Mouse (Mus musculus): Measurements from ENCODE around the gene Gm21915. TPM values are rescaled to one million over a fixed set of nuclear protein-coding genes. Genes with fewer than 3 reads are reported as not detected.
A peak's percentile ranks its signal among the peaks of the same experiment; 100 is the strongest.

The Gm21915 gene
- polyA plus RNA-seq, 1 experiment = not detected

DNA sequence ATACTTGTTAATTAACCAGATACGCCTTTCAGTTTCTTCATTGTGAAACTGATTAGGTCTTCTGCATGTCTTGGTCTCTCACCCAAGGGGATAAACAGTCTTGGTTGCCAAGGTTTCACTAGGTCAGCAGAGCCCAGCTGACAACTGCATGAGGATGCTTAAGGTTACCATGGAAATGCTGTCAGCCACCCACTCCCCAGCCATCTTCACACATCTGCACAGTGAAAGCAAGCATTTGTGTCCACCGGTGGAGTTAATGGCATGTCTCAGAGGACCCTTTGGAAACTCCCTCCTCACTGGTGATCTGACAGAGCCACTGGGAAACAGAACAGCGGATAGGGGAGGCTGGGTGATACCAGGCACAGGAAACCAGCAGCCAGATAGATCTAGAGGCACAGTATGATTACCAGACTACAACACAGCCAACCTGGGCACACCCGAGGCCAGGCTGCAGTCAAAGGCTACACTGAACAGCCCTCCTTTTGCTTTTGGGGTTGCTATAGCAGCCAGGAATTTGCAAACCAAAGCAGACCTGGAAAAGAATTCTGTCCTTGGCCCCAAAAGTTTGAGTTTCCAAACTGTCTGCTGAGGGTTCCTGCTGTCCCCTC lies 1.0 kb downstream of the Gm21915 start:
- H3K27ac ChIP-seq (ENCODE audit: insufficient read depth, low read depth, low read length) = no peak overlapping the region
- 48% methylated on average over 4 of the region's 4 CpGs for WGBS
- no peak for TF ChIP-seq CTCF (conservative IDR thresholded peaks at IDR 0.05; ENCODE audit: insufficient read depth, insufficient read length, low read depth, low read length)
- H3K4me3 ChIP-seq (ENCODE audit: insufficient read depth, low read depth, low read length) = no peak overlapping the region
- no peaks in the 10 kb centered on the region for H3K4me1 ChIP-seq (ENCODE audit: control insufficient read depth, insufficient read depth, low read length)
- DNase-seq = no peak
- H3K36me3 ChIP-seq (ENCODE audit: control insufficient read depth, insufficient read depth, low read length) = no peaks in the 10 kb centered on the region
- no peaks in the 10 kb centered on the region for H3K27me3 ChIP-seq (replicated peaks; ENCODE audit: control insufficient read depth, insufficient read depth, low read length)

DNA sequence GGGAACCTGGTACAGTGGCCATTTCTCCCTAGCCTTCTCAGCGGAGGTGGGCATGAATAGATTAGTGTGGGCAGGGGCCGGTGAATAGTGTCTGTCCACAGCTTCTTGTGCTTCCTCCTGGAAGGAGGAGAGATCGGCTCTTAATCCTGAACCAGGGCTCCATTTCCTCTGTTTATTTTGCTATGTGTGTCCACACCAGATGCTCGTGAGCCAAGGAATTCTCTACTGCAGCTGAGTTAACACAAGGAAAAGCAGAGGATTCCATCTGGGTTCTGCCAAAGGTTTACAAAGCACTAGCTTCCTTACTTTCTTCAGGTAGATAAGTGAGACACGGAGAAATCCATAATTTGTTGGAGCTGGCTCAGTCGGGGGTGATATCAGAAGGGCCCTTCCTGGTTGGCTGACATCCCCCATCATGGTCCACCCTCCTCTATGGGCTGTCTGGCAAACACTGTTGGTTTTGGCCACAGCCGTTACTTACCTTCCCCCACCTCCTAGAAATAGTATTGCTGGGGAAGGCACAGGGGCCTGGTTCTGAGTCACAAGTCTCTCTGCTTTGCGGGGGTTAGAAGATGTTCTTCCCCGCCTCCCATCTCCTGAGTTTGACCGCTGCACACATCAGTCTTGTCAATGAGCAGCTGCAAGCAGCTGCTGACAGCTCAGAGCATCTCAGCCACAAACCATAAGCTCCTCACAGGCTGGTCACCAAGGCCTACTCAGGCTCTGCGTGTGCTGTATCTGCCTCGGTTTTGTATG lies 5.0 kb downstream of the Gm21915 start:
- DNase-seq = peak; percentile 13
- H3K36me3 ChIP-seq (ENCODE audit: control insufficient read depth, insufficient read depth, low read length) = no peaks in the 10 kb centered on the region
- 65% methylated on average over 12 of the region's 12 CpGs for WGBS
- no peaks in the 10 kb centered on the region for H3K4me1 ChIP-seq (ENCODE audit: control insufficient read depth, insufficient read depth, low read length)
- H3K27ac ChIP-seq (ENCODE audit: insufficient read depth, low read depth, low read length) = no peak overlapping the region
- no peak for TF ChIP-seq POLR2A (IDR thresholded peaks at IDR 0.05; ENCODE audit: low read depth, low read length)
- TF ChIP-seq CTCF (conservative IDR thresholded peaks at IDR 0.05; ENCODE audit: insufficient read depth, insufficient read length, low read depth, low read length) = no peak
- H3K27me3 ChIP-seq (replicated peaks; ENCODE audit: control insufficient read depth, insufficient read depth, low read length) = no peaks in the 10 kb centered on the region
- no peak overlapping the region for H3K4me3 ChIP-seq (ENCODE audit: insufficient read depth, low read depth, low read length)

DNA sequence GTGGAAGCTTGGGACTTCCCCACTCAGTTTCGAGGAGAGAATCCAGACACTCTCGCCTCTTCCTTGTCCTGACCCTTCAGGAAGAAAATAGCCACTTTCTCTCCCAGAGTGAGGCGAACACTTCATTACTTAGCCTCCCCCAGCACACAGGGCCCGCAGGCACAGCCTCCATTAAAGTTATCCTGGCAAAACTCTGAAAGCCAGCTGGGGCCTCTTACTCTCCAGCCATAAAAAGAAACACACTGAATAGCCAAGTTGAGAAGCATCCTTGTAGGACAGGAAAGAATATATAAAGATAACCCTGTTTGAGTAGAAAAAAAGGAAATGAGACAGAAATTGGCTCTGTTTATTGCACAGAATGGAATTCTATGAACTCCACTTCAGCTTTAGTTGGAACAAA lies 8.2 kb downstream of the Gm21915 start:
- Histone ChIP-seq H3K36me3 (ENCODE audit: control insufficient read depth, insufficient read depth, low read length) (no peaks in the 10 kb centered on the region), H3K27ac (ENCODE audit: insufficient read depth, low read depth, low read length) (no peak overlapping the region), H3K4me3 (ENCODE audit: insufficient read depth, low read depth, low read length) (no peak overlapping the region), H3K4me1 (ENCODE audit: control insufficient read depth, insufficient read depth, low read length) (no peaks in the 10 kb centered on the region), H3K27me3 (replicated peaks; ENCODE audit: control insufficient read depth, insufficient read depth, low read length) (no peaks in the 10 kb centered on the region)
- no peak for DNase-seq
- no peak for TF ChIP-seq POLR2A (IDR thresholded peaks at IDR 0.05; ENCODE audit: low read depth, low read length)
- no peak for TF ChIP-seq CTCF (conservative IDR thresholded peaks at IDR 0.05; ENCODE audit: insufficient read depth, insufficient read length, low read depth, low read length)
- 78% methylated on average over 4 of the region's 4 CpGs for WGBS

DNA sequence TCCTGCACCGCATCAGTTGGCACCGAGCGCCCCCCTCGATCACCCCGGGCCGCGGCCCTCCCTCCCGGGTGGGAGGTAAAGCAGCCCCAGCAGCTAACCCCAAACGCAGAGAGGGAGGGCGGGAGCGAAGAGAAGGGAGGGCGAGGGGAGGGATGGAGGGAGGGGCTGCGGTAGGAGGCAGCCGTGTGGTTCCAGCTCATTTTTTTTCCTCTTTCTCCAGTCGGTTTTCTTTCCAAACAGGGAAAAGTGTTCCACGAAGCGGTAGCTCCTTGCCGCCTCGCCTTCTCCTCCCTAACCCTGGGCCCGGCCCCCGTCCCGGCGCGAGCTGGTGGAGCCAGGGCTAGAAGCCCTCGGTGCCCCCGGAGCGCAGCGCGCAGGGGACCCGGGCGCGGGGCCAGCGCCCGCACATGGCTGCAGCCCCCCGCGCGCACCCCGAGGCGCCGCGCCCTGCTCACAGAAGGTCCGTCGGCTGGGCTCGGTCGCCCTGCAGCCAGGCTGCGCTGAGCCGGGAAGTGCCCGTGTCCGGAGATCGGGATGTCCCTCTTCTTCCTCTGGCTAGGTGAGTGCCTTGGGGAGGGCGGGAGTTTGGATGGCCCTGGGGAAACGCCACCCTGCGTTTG lies 15.5 kb downstream of the Gm21915 start, which contains the start of gene Clmp:
Clmp (plus strand) TSS at position 162 of the 620 bp plus-strand sequence.
- no peak for DNase-seq
- no peaks in the 10 kb centered on the region for H3K36me3 ChIP-seq (ENCODE audit: control insufficient read depth, insufficient read depth, low read length)
- TF ChIP-seq POLR2A (IDR thresholded peaks at IDR 0.05; ENCODE audit: low read depth, low read length) (no peak), CTCF (conservative IDR thresholded peaks at IDR 0.05; ENCODE audit: insufficient read depth, insufficient read length, low read depth, low read length) (no peak)
- no peaks in the 10 kb centered on the region for H3K4me1 ChIP-seq (ENCODE audit: control insufficient read depth, insufficient read depth, low read length)
- H3K4me3 ChIP-seq (ENCODE audit: insufficient read depth, low read depth, low read length) = peak within 1 kb of the TSS; percentile 40
- WGBS = 2% methylated on average over 53 of the region's 53 CpGs
- H3K27me3 ChIP-seq (replicated peaks; ENCODE audit: control insufficient read depth, insufficient read depth, low read length) = peaks cover 2% of the 10 kb centered on the region; the same call in 1 of the 2 replicates
- no peak within 1 kb of the TSS for H3K27ac ChIP-seq (ENCODE audit: insufficient read depth, low read depth, low read length)

DNA sequence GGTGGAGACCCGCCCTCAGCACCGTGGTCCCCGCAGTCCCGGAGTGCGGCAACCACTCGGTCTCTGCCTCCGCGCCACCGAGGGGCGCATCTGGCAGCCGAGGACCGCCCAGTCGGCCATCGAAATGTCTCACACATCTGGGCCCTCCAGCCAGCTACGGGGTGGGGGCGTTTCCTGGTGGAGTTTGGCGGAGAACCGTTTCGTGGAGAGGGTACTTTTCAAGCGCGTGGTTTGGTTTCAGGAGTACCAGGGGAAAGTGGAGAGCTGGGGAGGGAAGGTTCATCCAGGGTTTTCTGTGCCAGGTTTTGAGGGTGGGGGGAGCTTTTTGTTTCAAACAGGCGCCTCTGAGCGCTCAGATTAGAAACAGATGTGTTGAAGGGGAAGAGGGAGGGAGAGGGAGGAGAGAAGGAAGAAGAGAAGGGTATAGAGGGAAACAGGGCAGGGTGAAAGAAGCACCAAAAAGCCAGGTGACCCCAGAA lies 16.0 kb downstream of the Gm21915 start:
- peaks cover 2% of the 10 kb centered on the region; the same call in 1 of the 2 replicates for H3K27me3 ChIP-seq (replicated peaks; ENCODE audit: control insufficient read depth, insufficient read depth, low read length)
- TF ChIP-seq POLR2A (IDR thresholded peaks at IDR 0.05; ENCODE audit: low read depth, low read length) (no peak), CTCF (conservative IDR thresholded peaks at IDR 0.05; ENCODE audit: insufficient read depth, insufficient read length, low read depth, low read length) (no peak)
- H3K27ac ChIP-seq (ENCODE audit: insufficient read depth, low read depth, low read length) = no peak overlapping the region
- no peak for DNase-seq
- WGBS = 3% methylated on average over 23 of the region's 23 CpGs
- no peaks in the 10 kb centered on the region for H3K36me3 ChIP-seq (ENCODE audit: control insufficient read depth, insufficient read depth, low read length)
- H3K4me3 ChIP-seq (ENCODE audit: insufficient read depth, low read depth, low read length) = peak overlapping the region; percentile 40
- H3K4me1 ChIP-seq (ENCODE audit: control insufficient read depth, insufficient read depth, low read length) = no peaks in the 10 kb centered on the region

DNA sequence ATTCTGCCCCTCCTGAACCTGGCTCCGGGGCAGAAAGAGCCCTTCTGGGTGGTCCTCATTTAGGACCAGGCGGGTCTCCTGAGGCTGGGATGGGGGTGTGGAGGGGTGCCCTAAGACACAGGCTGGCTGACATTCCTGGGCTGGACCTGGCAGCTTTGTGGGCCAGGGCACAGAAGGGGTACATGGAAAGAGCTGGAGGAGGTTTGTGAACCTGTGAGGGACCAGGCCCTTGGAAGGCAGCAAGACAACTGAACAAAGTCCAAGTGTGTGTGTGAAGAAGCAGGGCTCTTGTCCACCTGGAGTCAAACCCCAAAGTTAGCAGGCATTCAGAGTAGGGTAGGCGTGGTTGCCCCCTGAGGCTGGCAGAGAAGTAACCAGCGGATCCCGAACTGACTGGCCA lies 16.6 kb downstream of the Gm21915 start:
- H3K4me3 ChIP-seq (ENCODE audit: insufficient read depth, low read depth, low read length) = no peak overlapping the region
- 58% methylated on average over 5 of the region's 5 CpGs for WGBS

DNA sequence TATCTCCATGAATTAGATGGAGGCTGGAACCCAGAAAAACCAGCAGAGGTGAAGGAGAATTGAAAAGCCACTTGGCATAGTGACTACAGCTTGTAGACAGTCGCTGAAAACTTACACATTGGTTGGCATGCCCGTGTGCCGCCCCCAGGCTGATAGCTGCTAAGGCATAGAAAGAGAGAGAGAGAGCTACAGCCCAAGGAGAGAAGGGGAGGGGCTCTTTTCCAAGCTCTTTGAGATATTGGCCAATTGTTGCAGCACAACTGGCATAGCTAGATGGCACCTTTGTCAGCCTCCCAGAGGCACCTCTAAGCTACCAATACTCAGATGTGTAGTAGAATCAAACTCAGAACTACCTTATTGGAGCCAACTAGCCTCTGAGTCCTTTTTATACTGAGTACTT lies 17.1 kb downstream of the Gm21915 start:
- 62% methylated on average over 3 of the region's 3 CpGs for WGBS
- TF ChIP-seq CTCF (conservative IDR thresholded peaks at IDR 0.05; ENCODE audit: insufficient read depth, insufficient read length, low read depth, low read length) = no peak
- no peak for TF ChIP-seq POLR2A (IDR thresholded peaks at IDR 0.05; ENCODE audit: low read depth, low read length)
- Histone ChIP-seq H3K4me3 (ENCODE audit: insufficient read depth, low read depth, low read length) (no peak overlapping the region), H3K4me1 (ENCODE audit: control insufficient read depth, insufficient read depth, low read length) (no peaks in the 10 kb centered on the region), H3K36me3 (ENCODE audit: control insufficient read depth, insufficient read depth, low read length) (no peaks in the 10 kb centered on the region), H3K27ac (ENCODE audit: insufficient read depth, low read depth, low read length) (no peak overlapping the region), H3K27me3 (replicated peaks; ENCODE audit: control insufficient read depth, insufficient read depth, low read length) (peaks cover 2% of the 10 kb centered on the region; the same call in 1 of the 2 replicates)
- DNase-seq = no peak

More for the DNA sequence above, 16.6 kb downstream of the Gm21915 start:
- Histone ChIP-seq H3K4me1 (ENCODE audit: control insufficient read depth, insufficient read depth, low read length) (no peaks in the 10 kb centered on the region), H3K27ac (ENCODE audit: insufficient read depth, low read depth, low read length) (no peak overlapping the region), H3K27me3 (replicated peaks; ENCODE audit: control insufficient read depth, insufficient read depth, low read length) (peaks cover 2% of the 10 kb centered on the region; the same call in 1 of the 2 replicates), H3K36me3 (ENCODE audit: control insufficient read depth, insufficient read depth, low read length) (no peaks in the 10 kb centered on the region)
- no peak for DNase-seq
- no peak for TF ChIP-seq CTCF (conservative IDR thresholded peaks at IDR 0.05; ENCODE audit: insufficient read depth, insufficient read length, low read depth, low read length)
- no peak for TF ChIP-seq POLR2A (IDR thresholded peaks at IDR 0.05; ENCODE audit: low read depth, low read length)

All from kidney, adult 2 months (tissue).